In genomic region chr6:112570413-112570812, GRCm38 (mm10) we compare ENCODE assay signal across 20 mouse cellular contexts.
"Had no signal": no experiment of that assay in that cellular context is flagged by ENCODE, and none has a peak within 500 bp of the region (broad histone marks: within the 10 kb centered on the region; RNA-seq: fewer than 3 reads in every experiment).

No protein-coding gene starts in this region.

- H3K27me3 ChIP-seq: liver, embryonic 12.5 days; liver, embryonic 15.5 days; lung, embryonic 15.5 days; midbrain, embryonic 13.5 days; neural tube, embryonic 13.5 days; stomach, embryonic 15.5 days had no signal

- DNase-seq: kidney, adult 2 months; kidney, postnatal 10 days; kidney, postnatal 36 days; layer of hippocampus, postnatal 36 days; liver; lung, adult 18-20 months; retina, postnatal 1 day; right cerebral cortex, postnatal 25 days; spleen, adult 18-20 months; thymus, postnatal 25 days had no signal

- H3K4me2 ChIP-seq: limb, embryonic 13.5 days; liver, embryonic 12.5 days; liver, embryonic 15.5 days; lung, embryonic 15.5 days; midbrain, embryonic 13.5 days; neural tube, embryonic 13.5 days; stomach, embryonic 15.5 days had no signal

- ATAC-seq: liver, embryonic 12.5 days; midbrain, embryonic 13.5 days; midbrain, embryonic 16.5 days had no signal

- H3K4me3 ChIP-seq: limb, embryonic 10.5 days; limb, embryonic 13.5 days; liver, embryonic 12.5 days; liver, embryonic 15.5 days; lung, embryonic 15.5 days; midbrain, embryonic 13.5 days; myocyte; neural tube, embryonic 13.5 days; stomach, embryonic 15.5 days had no signal

- H3K27ac ChIP-seq: limb, embryonic 10.5 days; limb, embryonic 13.5 days; liver, embryonic 12.5 days; liver, embryonic 15.5 days; lung, embryonic 15.5 days; midbrain, embryonic 13.5 days; neural tube, embryonic 13.5 days; stomach, embryonic 15.5 days had no signal

- H3K9me3 ChIP-seq: limb, embryonic 10.5 days; limb, embryonic 13.5 days; liver, embryonic 12.5 days; liver, embryonic 15.5 days; lung, embryonic 15.5 days; midbrain, embryonic 13.5 days; neural tube, embryonic 13.5 days; stomach, embryonic 15.5 days had no signal

- H3K36me3 ChIP-seq: limb, embryonic 10.5 days; limb, embryonic 13.5 days; liver, embryonic 12.5 days; liver, embryonic 15.5 days; lung, embryonic 15.5 days; midbrain, embryonic 13.5 days; neural tube, embryonic 13.5 days; stomach, embryonic 15.5 days had no signal

- H3K9ac ChIP-seq: limb, embryonic 13.5 days; liver, embryonic 12.5 days; liver, embryonic 15.5 days; lung, embryonic 15.5 days; midbrain, embryonic 13.5 days; neural tube, embryonic 13.5 days; stomach, embryonic 15.5 days had no signal

- H3K4me1 ChIP-seq: limb, embryonic 10.5 days; limb, embryonic 13.5 days; liver, embryonic 12.5 days; liver, embryonic 15.5 days; lung, embryonic 15.5 days; midbrain, embryonic 13.5 days; neural tube, embryonic 13.5 days; stomach, embryonic 15.5 days had no signal
